Mouse (Mus musculus) adrenal gland, postnatal 10 days (tissue): ENCODE measurements around the gene Jaml. TPM values are rescaled to one million over a fixed set of nuclear protein-coding genes. Genes with fewer than 3 reads are reported as not detected.
A peak's percentile ranks its signal among the peaks of the same experiment; 100 is the strongest.

Source experiments
- DNase-seq: peaks from one replicate; pipeline ENCODE4 v3.0.0; 2021; ENCODE audit warnings: mixed read lengths
- total RNA-seq, 2 experiments: library from RNA; stranded (reverse); gene quantifications; 2 replicates each; pipeline ENCODE4 v1.2.3; 2021

Jaml gene
- total RNA-seq, 2 experiments from 2014 or later, result 0.70 to 1.8 TPM

GRCm38 (mm10) chr9:45121769-45122168 lies 42.8 kb downstream of the Jaml start:
- DNase-seq, result peak; percentile 80

GRCm38 (mm10) chr9:45122209-45122761 lies 43.3 kb downstream of the Jaml start:
- DNase-seq, result peak; percentile 33

- DNase-seq, result no peak
Observed at GRCm38 (mm10) chr9:45125211-45125610, 46.2 kb downstream of the Jaml start.

GRCm38 (mm10) chr9:45126941-45127340 lies 48.0 kb downstream of the Jaml start:
- no peak for DNase-seq

GRCm38 (mm10) chr9:45130119-45130518 lies 51.1 kb downstream of the Jaml start:
- no peak for DNase-seq

- DNase-seq, result peak; percentile 74
Observed at GRCm38 (mm10) chr9:45133484-45134310, 54.7 kb downstream of the Jaml start.

GRCm38 (mm10) chr9:45136442-45137169 lies 57.6 kb downstream of the Jaml start:
- DNase-seq, result no peak

- DNase-seq, result peak; percentile 67
Observed at GRCm38 (mm10) chr9:45138191-45139032, 59.4 kb downstream of the Jaml start, which contains the start of gene Scn4b. TSS of gene Scn4b (plus strand) at chr9:45138395.

- DNase-seq, result no peak
Observed at GRCm38 (mm10) chr9:45139082-45139481, 60.1 kb downstream of the Jaml start.

GRCm38 (mm10) chr9:45140945-45141344 lies 62.0 kb downstream of the Jaml start:
- no peak for DNase-seq

- DNase-seq, result no peak
Observed at GRCm38 (mm10) chr9:45142686-45143085, 63.7 kb downstream of the Jaml start.

GRCm38 (mm10) chr9:45145533-45146266 lies 66.7 kb downstream of the Jaml start:
- peak; percentile 18 for DNase-seq

- peak; percentile 83 for DNase-seq
Observed at GRCm38 (mm10) chr9:45146267-45146597, 67.2 kb downstream of the Jaml start.

GRCm38 (mm10) chr9:45150933-45151332 lies 72.0 kb downstream of the Jaml start:
- DNase-seq, result no peak

- no peak for DNase-seq
Observed at GRCm38 (mm10) chr9:45153361-45153760, 74.4 kb downstream of the Jaml start.

Other genes starting within 250 kb of the Jaml start
- gene Kmt2a, start 197.9 kb upstream of the Jaml start, total RNA-seq, result 10 to 100 TPM; 21.4 to 34.8 TPM
- gene Atp5l, start 158.4 kb upstream of the Jaml start, total RNA-seq, result 100 to 1,000 TPM; 796 to 905 TPM
- gene Ube4a, start 113.6 kb upstream of the Jaml start, total RNA-seq, result 10 to 100 TPM; 77.5 to 91.0 TPM
- gene Cd3g, start 98.8 kb upstream of the Jaml start, total RNA-seq, result 1 to 10 TPM; 4.6 to 5.0 TPM
- gene Cd3d, start 97.4 kb upstream of the Jaml start, total RNA-seq, result 1 to 10 TPM; 3.0 to 3.1 TPM
- gene Cd3e, start 69.6 kb upstream of the Jaml start, total RNA-seq, result 1 to 10 TPM; 6.7 to 7.3 TPM
- gene Mpzl2, start 39.4 kb upstream of the Jaml start, total RNA-seq, result 10 to 100 TPM; 15.1 to 16.4 TPM
- 1 to 10 TPM; 2.9 to 4.4 TPM for gene Mpzl3, start 24.0 kb upstream of the Jaml start, total RNA-seq
- gene Scn2b, start 38.6 kb downstream of the Jaml start, total RNA-seq, result 1 to 10 TPM; 6.7 to 7.5 TPM
- 10 to 100 TPM in 1 of 2 experiments, 1 to 10 TPM in 1; 3.3 to 14.2 TPM for gene Scn4b, start 59.2 kb downstream of the Jaml start, total RNA-seq
- not detected for gene BC049352, start 102.8 kb downstream of the Jaml start, total RNA-seq
- not detected for gene Tmprss4, start 124.9 kb downstream of the Jaml start, total RNA-seq
- gene Il10ra, start 190.0 kb downstream of the Jaml start, total RNA-seq, result 1 to 10 TPM; 2.6 TPM
- gene Tmprss13, start 239.9 kb downstream of the Jaml start, total RNA-seq, result under 1 TPM in 1 of 2 experiments, not detected in 1; 0.27 TPM